Mouse (Mus musculus): ENCODE measurements at regions not wholly inside any gene's neighbourhood (a gene's known extent, or its start where the extent isn't known, plus 50 kb on each side); places are given as distances from the start of the nearest gene placed in this dataset.

DNA sequence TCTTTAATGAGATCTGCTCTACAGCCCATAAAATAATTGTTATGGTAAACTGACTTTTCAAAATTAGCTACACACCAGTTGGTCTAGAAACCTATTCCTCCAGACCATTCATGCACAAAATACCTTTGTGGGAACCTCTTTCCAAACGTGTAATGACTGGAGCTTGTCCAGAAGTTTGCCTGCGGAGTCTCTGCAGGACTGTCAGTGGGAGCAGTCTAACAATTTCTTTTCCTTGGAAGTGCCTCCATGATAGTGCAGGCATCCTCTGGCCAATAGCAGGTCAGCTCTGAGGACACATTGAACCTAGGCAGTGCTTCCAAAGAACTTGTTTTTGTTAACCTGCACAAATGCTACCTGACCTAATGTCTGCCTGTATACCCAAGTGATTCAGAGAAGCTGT is 932.3 kb downstream of the Pcdh9 start:
- no peak for DNase-seq (ENCODE audit: low spot score)

DNA sequence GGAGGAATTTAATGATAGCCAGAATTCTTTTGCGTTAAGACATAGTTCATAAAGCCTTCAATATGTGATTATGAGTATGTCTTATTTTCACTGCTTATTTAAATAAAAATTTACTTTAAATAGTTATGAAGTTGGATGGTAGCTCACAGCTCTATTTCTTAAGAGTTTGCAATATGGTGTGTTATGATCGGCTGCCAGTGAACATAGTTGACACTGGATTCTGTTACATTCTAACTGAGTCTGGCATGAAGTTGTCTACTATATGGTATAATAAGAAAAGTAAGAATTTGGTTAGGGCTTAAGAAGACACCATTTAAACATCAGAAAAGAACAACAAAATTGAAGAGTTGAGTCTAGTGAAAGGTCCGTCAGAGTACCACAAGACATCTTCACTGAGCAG is 935.0 kb downstream of the Pcdh9 start:
- no peak for DNase-seq (ENCODE audit: low spot score)

DNA sequence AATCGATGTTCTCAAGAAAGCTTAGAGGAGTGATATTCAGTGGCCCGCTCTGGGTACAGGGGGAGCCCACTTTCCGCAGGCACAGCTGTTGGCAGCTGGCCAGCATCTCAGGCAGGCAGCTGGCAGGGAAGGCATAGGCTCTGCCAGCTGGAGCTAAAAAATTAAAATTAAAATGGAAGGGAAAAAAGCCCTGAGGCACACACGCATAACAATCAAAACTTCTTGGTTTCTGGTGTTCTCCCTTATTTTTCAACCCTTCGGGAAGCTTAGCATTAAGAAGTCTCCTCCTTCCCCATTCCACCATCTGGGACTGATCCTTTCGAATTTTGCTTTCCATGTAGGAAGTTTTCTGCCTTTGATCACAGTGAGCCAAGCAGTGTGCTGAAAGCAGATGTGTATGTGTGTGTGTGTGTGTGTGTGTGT is 982.8 kb downstream of the Pcdh9 start:
- peak; percentile 44 for DNase-seq (ENCODE audit: low spot score)

DNA sequence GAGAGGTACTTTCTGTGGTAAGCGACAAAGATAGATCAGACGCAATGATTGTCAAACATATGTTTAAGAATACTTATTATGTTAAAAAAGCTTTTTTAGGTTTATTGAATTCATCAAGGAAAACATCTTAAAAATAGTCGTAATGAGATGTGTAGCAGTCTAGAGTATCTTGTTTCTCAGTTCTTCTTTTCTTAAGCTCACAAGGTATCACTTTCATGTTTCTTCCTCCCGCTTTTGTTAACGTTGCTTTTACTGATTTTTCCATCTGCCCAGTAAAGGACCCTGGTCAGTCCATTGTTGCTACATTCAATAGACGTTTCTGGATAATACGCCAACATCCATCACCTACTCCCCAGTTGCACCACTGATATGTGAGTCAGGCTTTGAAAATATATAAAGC is 1015.9 kb downstream of the Pcdh9 start:
- no peak for DNase-seq (ENCODE audit: low spot score)

DNA sequence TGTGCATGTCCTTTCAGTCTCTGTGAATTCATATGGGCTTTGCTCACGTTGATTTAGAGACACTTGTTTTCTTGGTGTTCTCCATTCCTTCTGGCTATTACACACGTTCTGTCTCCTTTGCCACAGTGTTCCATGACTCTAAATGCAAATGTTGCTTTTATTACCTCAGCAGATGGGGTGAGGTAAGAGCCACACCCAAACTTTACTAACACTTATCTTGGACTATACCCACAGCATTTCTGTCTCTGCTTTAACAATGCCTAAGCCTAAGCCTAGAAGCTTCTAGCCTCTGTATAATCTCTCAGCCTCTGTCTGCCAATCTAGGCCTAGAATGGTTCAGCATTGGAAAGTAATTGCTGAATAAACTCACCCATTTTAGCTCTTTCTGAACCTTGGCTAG is 1024.0 kb downstream of the Pcdh9 start:
- DNase-seq (ENCODE audit: low spot score) = no peak

DNA sequence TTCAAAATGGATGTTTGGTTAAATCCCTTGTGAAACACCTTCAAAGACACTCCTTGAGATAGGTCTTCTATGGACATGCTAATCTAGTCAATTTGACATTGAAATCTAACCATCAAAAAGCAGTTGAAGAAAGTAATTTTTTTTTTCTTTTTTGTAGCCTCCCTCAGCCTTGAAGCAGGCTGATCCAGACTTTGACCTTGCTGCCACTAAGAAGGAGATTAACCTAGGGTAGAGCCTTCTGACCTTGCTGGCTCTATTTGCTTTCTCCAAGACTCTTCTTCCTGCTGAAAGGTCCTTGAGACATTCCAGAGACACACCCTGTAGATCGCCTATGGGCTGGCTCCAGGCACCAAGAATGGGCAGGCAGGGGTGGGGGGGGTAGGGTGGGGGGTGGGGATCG is 1027.5 kb downstream of the Pcdh9 start:
- DNase-seq (ENCODE audit: low spot score) = no peak

DNA sequence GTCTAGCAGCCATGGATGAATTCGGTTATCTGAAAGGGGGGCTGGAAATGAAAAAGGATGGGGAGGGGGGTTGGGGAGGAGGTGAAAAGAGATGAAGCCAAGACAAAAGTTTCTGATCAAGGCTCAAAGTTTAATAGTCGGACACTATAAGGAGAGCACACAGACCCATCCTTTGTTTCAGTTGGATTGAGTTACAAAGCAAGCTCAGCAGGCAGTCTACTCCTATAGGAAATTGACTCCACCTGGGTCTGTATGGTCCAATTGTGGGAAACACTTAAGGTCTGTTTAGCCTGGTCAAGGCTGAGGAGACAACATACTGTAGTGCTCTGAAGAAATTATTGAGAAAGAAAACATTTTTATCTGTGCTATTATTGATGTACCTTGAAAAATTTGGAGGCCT is 1029.8 kb downstream of the Pcdh9 start:
- DNase-seq (ENCODE audit: low spot score) = no peak

DNA sequence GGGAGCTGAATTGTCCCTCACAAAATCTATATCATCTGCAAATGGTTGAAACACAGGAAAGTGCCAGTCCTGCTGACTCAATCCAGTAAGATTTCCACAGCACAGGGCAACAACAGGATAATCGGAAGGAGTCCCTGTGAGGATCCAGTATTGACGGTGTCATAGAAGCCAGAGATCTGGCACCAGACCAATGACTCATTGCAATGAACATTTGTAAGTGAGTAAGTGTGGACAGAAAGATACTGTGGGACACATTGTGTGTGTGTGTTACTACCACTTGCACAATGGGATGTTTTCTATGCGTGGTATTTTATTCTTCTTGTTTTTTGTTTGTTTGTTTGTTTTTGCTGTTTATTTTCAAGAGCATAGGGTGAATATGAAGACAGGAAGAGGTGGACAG is 1056.8 kb downstream of the Pcdh9 start:
- DNase-seq (ENCODE audit: low spot score) = no peak

DNA sequence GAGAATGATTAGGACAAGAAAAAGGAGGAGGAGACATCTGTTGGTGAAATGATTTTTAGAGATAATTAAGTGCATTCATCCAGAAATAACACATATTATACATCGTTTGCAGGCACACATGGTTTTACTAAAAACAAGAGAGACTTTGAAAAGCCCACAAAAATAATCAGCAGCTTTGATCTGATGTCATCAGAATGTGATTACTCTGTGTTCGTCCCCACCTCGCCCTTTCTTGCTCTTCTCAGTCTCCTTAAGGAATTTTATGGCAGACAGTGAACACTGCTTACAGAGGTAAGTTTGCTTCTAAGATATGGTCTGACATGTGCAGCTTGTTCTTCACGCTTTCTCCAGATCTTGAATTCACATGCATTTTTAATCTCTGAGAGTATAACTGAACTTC is 1061.3 kb downstream of the Pcdh9 start:
- DNase-seq (ENCODE audit: low spot score) = no peak

DNA sequence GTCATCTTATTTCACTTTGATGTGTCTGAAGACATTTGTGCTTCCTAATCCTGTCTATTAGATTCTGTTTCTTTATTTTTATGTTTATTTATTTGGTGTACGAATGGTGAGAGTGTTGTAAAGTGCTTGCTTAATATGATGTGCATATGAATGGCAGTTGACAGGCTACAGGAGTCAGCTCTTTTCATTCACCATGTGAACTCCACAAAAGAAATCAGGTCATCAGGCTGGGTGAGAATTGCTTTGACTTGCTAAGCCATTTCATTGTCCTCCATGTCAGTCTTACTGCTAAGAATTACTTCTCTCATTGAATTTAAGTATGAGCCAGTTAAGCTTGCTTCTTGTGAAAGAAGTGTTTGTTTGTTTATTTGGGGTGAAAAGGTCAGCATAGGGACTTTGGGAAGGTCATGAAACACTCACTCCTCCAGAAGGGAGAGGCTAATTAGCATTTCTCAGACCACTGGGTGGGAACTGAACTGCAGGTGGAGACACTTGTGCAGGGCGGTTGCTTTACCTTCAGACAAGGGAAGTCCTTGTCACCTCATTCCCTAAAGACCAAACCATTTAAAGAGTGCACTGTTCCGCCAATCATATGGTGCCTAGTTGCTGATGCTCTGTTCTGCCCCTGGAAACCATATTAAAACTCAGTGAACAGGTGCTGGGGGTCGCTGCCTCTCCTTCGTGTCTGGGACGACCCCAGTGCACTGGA is 1063.7 kb downstream of the Pcdh9 start:
- no peak for DNase-seq (ENCODE audit: low spot score)

DNA sequence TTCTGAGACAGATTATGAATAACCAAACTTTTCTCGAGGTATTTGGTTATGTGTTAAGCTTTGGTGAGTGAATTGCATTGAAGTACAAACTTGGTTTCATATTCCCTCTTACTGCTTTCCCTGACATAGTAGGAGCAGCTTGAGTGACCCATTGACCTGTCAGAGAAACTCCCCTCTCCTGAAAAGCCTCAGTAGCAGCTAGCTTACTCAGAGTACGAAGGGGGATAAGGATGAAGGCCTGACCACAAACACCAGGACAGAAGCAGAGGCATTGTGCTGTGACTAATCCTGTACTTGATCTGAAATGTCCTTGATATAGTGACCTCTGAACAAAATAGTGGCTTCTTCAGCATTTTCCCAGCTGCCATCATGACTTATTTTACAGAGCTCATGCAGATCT is 1070.4 kb downstream of the Pcdh9 start:
- no peak for DNase-seq (ENCODE audit: low spot score)
